Mouse (Mus musculus) heart, adult 11 months (tissue): ENCODE results near the gene Msi2.

Experiments
- DNase-seq: peaks from one replicate; pipeline ENCODE4 v3.0.0; 2022

The Msi2 gene

DNA sequence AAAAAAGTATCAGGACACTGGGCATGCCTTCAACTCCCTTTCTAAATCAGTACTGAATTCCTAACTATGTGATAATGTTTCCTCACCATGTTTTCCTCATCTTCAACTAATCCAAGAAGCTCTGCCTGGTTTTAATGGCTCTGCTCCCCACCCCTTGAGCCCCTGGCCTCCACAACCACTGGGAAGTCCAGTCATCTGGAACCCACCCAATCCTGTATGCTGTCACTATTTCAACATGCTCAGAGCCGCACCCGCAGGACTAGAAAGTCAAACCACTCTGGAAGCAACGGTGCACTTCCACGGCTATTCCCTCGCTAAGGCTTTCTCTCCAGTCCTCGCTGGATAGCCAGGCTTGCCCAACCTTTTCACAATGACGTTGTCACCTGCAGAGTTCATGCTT, 106.2 kb downstream of the Msi2 start:
- DNase-seq = peak; percentile 98

DNA sequence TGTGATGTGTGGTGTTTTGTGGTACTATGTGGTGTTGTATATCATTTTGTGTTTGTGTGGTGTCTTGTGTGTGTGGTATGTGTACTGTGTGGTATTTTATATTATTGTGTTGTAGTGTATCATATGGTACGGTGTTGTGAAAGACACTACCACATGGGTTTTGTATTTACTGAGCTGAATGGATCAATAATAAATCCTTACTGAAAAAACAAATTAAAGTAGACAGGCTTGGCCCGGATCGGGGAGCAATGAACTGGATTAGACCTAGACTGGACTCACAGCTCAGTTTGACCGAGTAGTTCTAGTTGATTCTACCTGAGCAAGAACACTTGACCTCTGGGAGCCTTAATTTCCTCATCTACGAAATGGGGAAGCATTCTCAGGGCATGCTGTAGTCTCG, 107.5 kb downstream of the Msi2 start:
- DNase-seq = no peak

DNA sequence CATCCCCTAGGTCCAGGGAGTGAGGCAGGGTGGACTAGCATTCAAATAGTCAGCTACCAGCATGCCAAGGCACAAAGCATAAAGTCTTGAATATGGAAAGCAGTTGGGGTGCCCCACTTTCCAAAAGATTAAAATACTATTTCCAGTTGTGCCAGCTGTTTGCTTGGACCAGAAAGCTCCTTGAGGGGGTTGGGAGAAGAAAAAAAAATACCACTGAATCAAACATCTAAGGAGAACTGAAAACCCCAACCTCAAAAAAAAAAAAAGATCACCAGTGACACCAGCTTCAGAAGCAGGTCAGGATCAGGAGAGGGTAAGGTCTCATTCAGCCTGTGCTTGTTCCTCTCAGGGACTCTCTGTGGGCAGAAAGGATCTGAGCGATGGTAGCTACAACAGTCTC, 108.2 kb downstream of the Msi2 start:
- DNase-seq = no peak

GRCm38 (mm10) chr11:88608584-88608983, 109.7 kb downstream of the Msi2 start:
- DNase-seq = no peak

DNA sequence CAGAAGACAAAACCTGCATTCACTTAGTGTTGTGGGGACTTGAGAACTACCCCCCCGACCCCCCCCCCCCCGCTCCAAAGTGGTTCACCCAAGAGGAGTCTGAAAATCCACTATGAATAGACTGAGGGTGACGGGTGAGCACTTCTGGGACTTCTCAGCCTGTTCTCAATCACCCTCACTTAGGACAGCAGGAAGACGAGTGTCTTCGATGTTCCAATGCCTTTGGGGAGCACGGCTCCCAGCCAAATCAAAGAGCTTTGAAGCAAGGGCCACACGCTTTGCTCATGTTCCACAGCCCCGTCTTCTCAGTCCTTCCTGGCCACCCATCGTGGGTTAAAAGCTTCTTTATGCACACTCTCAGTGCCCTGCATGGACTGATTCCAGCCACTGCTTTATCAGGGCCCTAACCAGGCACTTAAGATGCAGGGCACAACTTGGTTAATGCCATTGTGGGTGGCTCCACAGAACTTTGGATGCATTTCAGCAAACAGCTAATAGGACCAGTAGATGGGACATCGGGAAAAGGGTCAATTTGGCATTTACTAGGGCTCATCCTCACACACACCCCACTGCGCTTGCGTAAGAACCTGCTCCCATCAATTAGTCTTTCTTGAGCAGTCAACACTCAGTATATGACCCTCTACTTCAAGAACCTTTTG, 110.5 kb downstream of the Msi2 start:
- DNase-seq = peak; percentile 95

DNA sequence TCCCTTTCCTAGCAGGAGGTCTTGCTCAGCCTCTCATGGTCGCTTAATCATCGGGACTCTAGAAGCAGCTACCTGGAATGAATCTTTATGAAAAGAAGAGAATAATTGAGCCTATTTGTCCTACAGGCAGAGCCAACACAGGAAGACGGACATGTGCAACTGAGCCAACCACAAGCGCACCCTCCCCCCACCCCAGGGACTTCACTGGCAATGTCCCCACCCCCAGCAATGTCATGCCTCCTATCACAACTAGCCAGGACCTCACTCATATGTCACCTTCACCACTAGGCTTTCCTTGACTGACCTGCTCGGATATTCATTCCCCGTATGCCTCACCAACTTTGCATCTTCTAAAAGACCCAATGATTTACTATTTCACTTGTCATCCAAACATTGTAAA, 112.5 kb downstream of the Msi2 start:
- no peak for DNase-seq

DNA sequence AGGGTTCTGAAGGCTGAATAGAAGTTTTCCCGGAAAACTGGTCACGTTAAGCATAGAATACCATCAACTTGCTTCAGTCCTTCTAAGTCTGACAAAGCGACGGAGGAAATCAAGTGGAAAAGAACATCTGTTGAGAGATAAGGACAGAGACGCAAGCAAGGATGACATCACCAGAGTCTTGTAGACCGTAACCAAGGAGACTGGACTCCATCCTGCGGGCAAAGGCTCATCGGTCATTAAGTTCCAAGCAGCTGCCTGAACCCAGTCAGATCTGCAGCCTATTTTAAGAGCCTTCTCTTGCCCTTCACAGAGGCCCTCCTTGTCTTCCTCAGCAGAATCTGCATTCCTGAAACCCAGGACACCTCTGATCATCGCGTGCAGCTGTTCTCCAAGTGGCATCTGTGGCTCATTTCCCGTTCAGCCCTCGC, 113.2 kb downstream of the Msi2 start:
- DNase-seq = peak; percentile 98

GRCm38 (mm10) chr11:88604635-88605034, 113.7 kb downstream of the Msi2 start:
- DNase-seq = no peak

DNA sequence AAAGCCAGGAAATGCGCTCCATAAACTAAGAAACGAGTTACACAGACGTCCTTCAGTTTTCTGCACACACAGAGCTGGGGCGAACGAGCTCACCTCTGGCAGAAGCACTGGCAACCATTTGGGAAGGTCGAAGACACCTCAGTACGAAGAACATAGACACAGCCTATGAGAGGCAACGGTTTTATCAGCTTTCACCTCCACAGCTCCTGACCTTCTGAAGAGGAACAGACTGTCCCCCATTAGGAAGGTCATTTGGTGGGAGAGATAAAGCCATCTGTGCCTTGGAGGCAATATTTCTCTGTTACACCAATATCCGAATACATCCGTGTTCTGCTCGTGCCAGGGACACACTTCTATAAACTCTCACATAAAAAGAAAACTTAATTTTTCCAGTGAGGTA, 114.9 kb downstream of the Msi2 start:
- no peak for DNase-seq

DNA sequence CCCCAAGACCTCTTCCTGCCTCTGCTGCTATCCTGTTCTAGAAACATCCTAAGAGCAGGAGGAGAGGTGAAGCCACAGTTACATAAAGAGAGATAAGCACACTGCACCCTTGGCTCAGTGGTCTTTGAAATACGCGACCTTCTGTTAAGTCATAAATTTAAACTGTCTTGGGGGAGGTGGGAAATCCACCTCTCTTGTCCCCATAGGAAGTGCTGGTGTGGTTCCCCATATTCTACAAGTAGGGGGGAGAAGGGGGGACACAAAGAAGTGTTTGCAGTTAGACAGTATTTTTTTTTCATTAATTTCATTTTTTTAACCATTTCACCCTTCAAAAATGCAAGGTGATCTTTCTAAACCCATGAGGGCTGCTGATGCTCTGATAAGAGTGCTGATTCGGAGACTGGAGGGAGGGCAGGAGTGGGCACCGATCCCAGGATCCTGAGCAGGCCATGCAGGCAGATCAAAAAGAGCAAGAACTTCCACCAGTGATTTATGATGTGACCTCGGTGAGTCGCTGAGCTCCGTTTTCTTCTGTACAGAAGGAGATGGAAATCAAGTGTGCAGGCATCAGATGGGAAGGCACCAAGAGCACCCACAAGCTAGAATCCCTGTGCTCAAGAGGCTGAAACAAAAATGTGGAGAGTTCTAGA, 115.7 kb downstream of the Msi2 start:
- no peak for DNase-seq

DNA sequence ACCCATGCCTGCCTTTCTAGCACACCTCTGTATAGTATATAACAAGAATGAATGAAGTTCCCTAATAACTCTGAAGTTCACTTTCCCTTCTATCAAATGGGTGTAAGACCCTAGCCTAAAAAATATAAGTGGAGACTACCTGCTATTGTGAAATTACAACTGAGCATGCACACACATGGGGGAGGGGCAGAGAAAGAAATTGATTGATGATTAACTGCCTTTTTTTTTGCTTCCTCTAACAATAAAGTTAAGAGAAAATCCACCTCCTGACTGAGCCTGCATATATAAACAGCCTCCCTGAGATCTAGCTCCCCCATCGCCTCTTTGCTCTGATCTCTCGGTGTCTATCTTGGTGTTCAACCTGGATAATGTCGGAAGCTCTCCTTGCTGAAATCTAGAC, 118.1 kb downstream of the Msi2 start:
- DNase-seq = no peak

DNA sequence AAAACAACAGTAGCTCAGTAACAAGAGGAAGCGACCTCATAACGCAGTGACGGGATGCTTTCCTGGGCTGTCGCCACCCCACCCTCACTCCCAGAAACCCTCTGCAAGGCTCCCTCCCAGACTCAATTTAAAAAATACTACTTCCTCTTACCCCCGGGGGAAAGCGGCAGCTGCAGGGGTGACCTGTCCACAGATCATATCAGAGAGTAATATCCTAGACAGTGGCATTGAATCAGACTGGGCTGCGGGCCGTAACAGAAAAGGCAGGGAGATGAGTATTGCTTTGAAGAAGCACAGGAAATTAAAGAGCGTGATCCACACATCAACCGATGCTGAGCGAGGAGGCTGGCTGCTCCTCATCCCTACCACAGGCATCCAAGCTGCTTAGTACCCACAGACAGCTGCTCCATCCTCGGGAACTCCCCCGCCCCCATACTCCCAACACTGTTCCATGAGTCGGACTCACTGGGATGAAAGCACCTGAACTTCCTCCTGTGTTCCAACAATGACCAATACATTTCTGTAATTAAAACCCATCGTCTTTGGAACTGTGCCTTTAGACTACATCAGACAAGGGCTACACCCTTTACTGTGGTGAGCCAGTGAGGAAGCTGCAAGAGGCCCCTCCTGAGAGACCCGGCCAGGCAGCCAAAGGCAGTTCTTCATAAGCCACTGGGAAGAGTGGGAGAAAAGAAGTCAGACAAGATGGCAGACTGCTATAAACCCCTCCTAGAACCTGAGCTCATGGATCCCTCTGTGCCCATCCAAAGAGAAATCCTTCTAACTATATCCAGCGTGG, 118.8 kb downstream of the Msi2 start:
- peak; percentile 95 for DNase-seq

- peak; percentile 93 for DNase-seq
Observed at GRCm38 (mm10) chr11:88598848-88599175, 119.5 kb downstream of the Msi2 start.

DNA sequence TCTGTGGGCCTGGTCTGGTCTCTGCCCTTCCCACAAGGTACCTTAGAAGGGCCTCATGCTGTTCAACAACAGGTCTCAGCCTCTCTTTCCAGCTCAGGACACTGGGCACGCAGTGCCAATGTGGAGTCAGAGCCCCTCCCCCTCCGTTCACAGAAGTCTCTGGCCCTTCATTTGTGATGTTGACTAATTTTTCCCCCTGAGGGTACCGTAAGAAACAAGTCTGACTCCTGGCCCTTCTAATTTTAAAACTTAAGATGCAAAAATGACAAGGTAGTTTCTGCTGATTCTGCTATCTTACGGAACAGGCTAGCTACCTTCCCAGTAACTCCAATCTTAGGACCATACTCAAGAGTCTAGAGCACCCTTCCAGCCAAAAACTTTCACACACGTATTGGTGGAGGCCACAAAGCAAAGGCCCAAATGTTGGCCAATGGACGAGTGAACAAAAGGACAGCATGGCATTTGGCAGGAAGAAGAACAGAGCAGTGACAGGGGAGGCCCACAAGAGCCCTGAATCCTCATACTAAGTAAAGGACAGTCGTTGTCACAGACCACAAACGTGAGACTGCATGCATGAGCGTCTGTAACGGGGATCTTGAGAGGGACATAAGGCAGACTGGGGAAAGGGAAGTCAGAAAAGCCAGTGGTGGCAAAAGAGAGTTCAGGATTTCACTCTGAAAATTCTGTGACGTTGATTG, 120.0 kb downstream of the Msi2 start:
- no peak for DNase-seq

DNA sequence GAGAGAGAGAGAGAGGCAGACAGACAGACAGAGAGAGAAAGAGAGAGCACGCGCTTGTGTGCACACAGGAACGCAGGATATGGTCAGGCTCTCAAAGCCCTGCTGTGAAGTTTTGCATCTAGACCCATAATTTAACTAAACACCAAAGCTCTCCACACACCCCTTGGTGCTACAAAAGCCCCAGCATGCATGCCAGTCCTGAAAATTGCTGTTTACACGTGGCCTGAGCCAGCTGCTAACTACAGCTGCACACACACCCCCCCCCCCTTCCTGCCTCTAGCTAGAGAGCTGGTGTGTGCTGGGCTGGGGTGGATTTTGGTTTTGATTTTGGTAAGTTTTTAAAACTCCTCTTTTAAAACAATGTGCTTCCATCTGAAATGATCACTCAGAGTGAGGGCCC, 122.7 kb downstream of the Msi2 start:
- no peak for DNase-seq

DNA sequence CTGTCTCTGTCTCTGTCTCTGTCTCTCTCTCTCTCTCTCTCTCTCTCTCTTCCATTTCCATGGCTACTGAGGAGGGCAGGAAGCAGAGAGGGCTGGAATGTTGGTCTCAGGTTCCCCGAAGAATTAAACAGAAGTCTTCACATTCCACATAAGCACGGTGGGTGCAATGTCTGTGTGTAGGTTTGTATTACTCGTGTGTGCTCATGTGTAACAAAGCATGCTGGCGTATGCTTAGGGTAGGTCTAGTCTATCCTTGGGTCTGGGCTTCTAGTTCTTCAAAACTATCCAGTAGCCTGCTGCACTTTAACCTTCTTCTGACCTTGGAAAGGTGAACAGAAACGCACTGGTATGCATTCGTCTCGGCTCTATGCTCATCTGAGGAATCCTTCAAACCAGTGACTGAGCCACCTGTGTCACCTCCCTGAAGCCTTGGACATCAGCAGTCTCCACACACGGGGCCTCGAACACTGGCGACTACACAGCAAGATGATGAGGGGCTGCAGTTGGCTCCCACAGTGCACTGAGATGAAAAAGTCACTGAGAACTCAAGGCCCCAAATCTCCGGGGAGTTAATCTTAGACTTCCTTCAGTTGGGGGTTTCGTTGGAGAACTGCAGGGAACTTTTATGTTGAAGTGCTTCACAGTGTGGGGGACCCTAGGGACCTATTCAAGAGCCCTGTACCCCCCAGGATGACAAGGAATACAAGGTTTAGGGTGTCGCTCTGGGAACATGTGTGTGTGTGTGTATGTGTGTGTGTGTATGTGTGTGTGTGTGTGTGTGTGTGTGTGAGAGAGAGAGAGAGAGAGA, 123.3 kb downstream of the Msi2 start:
- peak; percentile 92 for DNase-seq

GRCm38 (mm10) chr11:88594010-88594409, 124.3 kb downstream of the Msi2 start:
- DNase-seq = no peak

- DNase-seq = no peak
Observed at GRCm38 (mm10) chr11:88592099-88592498, 126.2 kb downstream of the Msi2 start.

- no peak for DNase-seq
Observed at GRCm38 (mm10) chr11:88590647-88591046, 127.7 kb downstream of the Msi2 start.

DNA sequence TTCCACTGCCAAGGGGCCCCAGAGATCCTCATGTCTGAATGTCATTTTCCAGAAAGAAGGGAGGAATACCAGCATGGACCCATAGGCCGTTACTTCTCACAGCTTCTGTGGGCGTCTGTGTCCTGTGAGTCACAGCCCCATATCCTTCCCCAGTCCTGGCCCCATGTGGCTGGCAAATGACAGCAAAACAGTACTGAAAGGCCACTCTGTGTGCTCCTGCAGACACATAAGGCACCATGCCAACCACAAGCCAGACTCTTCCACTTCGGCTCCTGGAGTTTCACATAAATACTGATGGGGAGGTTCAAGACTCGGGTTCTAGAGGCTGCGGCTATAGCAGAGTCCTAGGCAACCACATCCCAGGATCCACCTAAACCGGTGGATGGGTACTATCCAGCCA, 128.7 kb downstream of the Msi2 start:
- DNase-seq = no peak

DNA sequence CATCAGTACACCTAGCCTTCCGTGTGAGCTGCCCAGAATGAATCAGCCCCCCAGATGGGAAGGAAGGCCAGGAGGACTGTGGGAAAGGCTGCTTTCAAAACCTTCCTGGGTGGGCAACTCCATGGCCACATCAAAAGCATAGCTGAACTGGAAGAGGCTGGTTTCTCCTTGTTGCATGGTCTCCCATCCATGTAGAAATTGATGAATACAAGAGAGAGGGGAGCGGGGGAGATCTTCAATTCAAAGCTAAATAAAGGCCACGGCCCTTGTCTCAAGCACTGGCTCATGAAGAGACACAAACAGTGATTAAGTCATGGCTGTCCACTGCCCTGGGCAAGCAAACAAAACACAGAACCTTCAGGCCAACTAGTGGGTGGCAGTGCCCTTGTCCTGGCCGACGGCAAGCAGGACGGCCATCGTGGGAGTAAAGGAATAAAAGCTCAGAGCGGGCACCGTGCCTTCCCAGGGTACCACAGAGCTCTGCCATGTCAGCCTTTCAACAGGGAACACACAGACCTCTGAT, 129.6 kb downstream of the Msi2 start:
- no peak for DNase-seq

GRCm38 (mm10) chr11:88587710-88588109, 130.6 kb downstream of the Msi2 start:
- no peak for DNase-seq
